Comparison of ENCODE assay signal across 10 mouse cellular contexts in genomic region chr6:40303379-40303778, GRCm38 (mm10). TPM values are rescaled to one million over a fixed set of nuclear protein-coding genes. Genes with fewer than 3 reads are reported as not detected.
A peak's percentile ranks its signal among the peaks of the same experiment; 100 is the strongest.
DNase-seq lines count a peak whose midpoint lies in the region; TF ChIP-seq lines count a peak whose summit lies in the region.
"Had no signal": no experiment of that assay in that cellular context is flagged by ENCODE, and none has a peak within 500 bp of the region (broad histone marks: within the 10 kb centered on the region; RNA-seq: fewer than 3 reads in every experiment).

No protein-coding gene starts in this region.

- H3K79me2 ChIP-seq in heart, adult 2 months (replicated peaks; ENCODE audit: control insufficient read depth, insufficient read depth, low read length) = no peaks in the 10 kb centered on the region

- H3K4me1 ChIP-seq in heart, adult 2 months (ENCODE audit: control insufficient read depth, insufficient read depth, low read length) = no peaks in the 10 kb centered on the region
- no peaks in the 10 kb centered on the region for H3K4me1 ChIP-seq in heart, embryonic 10.5 days
- H3K4me1 ChIP-seq: heart, embryonic 15.5 days had no signal

- TF ChIP-seq POLR2A in heart, adult 2 months (IDR thresholded peaks at IDR 0.05; ENCODE audit: insufficient read depth, low read depth, low read length) = no peak

- no peak overlapping the region for H3K27ac ChIP-seq in heart, adult 2 months
- H3K27ac ChIP-seq in heart, embryonic 10.5 days = no peak overlapping the region
- H3K27ac ChIP-seq: heart, embryonic 15.5 days had no signal

- peak; percentile 58 for TF ChIP-seq CTCF in heart, adult 2 months (IDR thresholded peaks at IDR 0.05)

- DNase-seq in heart, adult 2 months = no peak
- no peak for DNase-seq in heart, embryonic 10.5 days (ENCODE audit: low spot score)
- DNase-seq in R1 (ENCODE audit: low read depth, low spot score) = peak; percentile 32
- DNase-seq in embryo, embryonic 10 days (ENCODE audit: low spot score) = peak; percentile 77
- peak; percentile 40 to 52 for DNase-seq in heart, postnatal 10 days
- peak; percentile 67 for DNase-seq in layer of hippocampus, postnatal 36 days
- DNase-seq in naive thymus-derived CD4-positive, alpha-beta T cell, adult 2 months (ENCODE audit: low read depth) = peak; percentile 5
- no peak for DNase-seq in spleen, adult 12 weeks (ENCODE audit: low spot score)

- H3K9ac ChIP-seq in heart, adult 2 months (ENCODE audit: low read depth, low read length) = no peak overlapping the region
- H3K9ac ChIP-seq: heart, embryonic 15.5 days had no signal

- 8% methylated on average over 6 of the region's 6 CpGs for WGBS in heart, adult 2 months
- WGBS in heart, embryonic 10.5 days = 8% methylated on average over 6 of the region's 6 CpGs

- TF ChIP-seq EP300 in heart, adult 2 months (IDR thresholded peaks at IDR 0.05; ENCODE audit: insufficient read depth, low read depth, low read length) = no peak

- intact Hi-C loops in heart, adult 2 months (cut with DNase I) = loop anchor here (5.0 kb wide), 1 partner anchor 66 kb away; no protein-coding TSS in a partner anchor
- intact Hi-C loops in heart, postnatal 10 days (cut with DNase I) = no loop called here

- H3K36me3 ChIP-seq in heart, adult 2 months (ENCODE audit: control insufficient read depth, insufficient read depth, low read length) = no peaks in the 10 kb centered on the region
- no peaks in the 10 kb centered on the region for H3K36me3 ChIP-seq in heart, embryonic 10.5 days
- H3K36me3 ChIP-seq: G1E; heart, embryonic 15.5 days had no signal

- H3K27me3 ChIP-seq in heart, adult 2 months (ENCODE audit: control insufficient read depth, insufficient read depth, low read length) = no peaks in the 10 kb centered on the region; the same call in 1 of the 2 replicates
- H3K27me3 ChIP-seq in heart, embryonic 10.5 days (ENCODE audit: insufficient read depth, poor library complexity, severe bottlenecking) = no peaks in the 10 kb centered on the region
- H3K27me3 ChIP-seq: heart, embryonic 15.5 days had no signal

- no peaks in the 10 kb centered on the region for H3K9me3 ChIP-seq in heart, embryonic 10.5 days
- H3K9me3 ChIP-seq: G1E; heart, embryonic 15.5 days had no signal

- no peak overlapping the region for H3K4me3 ChIP-seq in heart, adult 2 months
- H3K4me3 ChIP-seq in heart, embryonic 10.5 days = no peak overlapping the region
- H3K4me3 ChIP-seq: heart, embryonic 15.5 days had no signal

RNA-seq across cellular contexts. Expression of gene Agk, which starts 21.6 kb away (rescaled TPM):
- total RNA-seq in heart, adult 2 months (2021) = 10 to 100 TPM; 16.6 to 17.5 TPM
- 10.7 and 17.4 TPM in 2 replicates for polyA plus RNA-seq in heart, adult 2 months (2012; rRNA removed)
- polyA plus RNA-seq in heart, embryonic 10.5 days (2016; fragmentation: Nextera tagmentation; extraction: Ambion mirVana) = 45.7 and 50.8 TPM in 2 replicates
- total RNA-seq in heart, postnatal 10 days (2021) = 10 to 100 TPM; 21.0 to 22.5 TPM
- 10 to 100 TPM; 44.8 to 47.5 TPM for total RNA-seq in layer of hippocampus, postnatal 36 days (2021)

Comparison
In these comparisons a context has a peak if more than half of its experiments do, and no peak if none do; other contexts are left out.
1. DNase-seq: peak in R1 (single experiment), embryo, embryonic 10 days (single experiment), heart, postnatal 10 days (2 of 2), layer of hippocampus, postnatal 36 days (2 of 2) and naive thymus-derived CD4-positive, alpha-beta T cell, adult 2 months (single experiment); none in heart, adult 2 months (0 of 2), heart, embryonic 10.5 days (single experiment) and spleen, adult 12 weeks (single experiment).